ENCODE assay signal across 8 mouse cellular contexts in genomic region chr3:103101909-103102308, GRCm38 (mm10). TPM values are rescaled to one million over a fixed set of nuclear protein-coding genes. Genes with fewer than 3 reads are reported as not detected.
A peak's percentile ranks its signal among the peaks of the same experiment; 100 is the strongest.
DNase-seq lines count a peak whose midpoint lies in the region; ATAC-seq and TF ChIP-seq lines count a peak whose summit lies in the region.

No protein-coding gene starts in this region.

- H3K27ac ChIP-seq in kidney, embryonic 16.5 days (ENCODE audit: low read length), result no peak overlapping the region
- H3K27ac ChIP-seq in forebrain, embryonic 13.5 days, result no peak overlapping the region
- H3K27ac ChIP-seq in limb, embryonic 15.5 days, result peak overlapping the region; percentile 85
- no peak overlapping the region for H3K27ac ChIP-seq in neural tube, embryonic 13.5 days (replicated peaks)

- no peaks in the 10 kb centered on the region for H3K36me3 ChIP-seq in kidney, embryonic 16.5 days (ENCODE audit: insufficient read depth, low read length)
- H3K36me3 ChIP-seq in forebrain, embryonic 13.5 days (ENCODE audit: poor library complexity, severe bottlenecking), result no peaks in the 10 kb centered on the region
- H3K36me3 ChIP-seq in limb, embryonic 15.5 days, result no peaks in the 10 kb centered on the region
- no peaks in the 10 kb centered on the region for H3K36me3 ChIP-seq in neural tube, embryonic 13.5 days

- no peaks in the 10 kb centered on the region for H3K9me3 ChIP-seq in kidney, embryonic 16.5 days (ENCODE audit: low read length)
- H3K9me3 ChIP-seq in forebrain, embryonic 13.5 days (replicated peaks), result no peaks in the 10 kb centered on the region
- H3K9me3 ChIP-seq in limb, embryonic 15.5 days, result no peaks in the 10 kb centered on the region
- H3K9me3 ChIP-seq in neural tube, embryonic 13.5 days, result no peaks in the 10 kb centered on the region

- peak overlapping the region; percentile 74 for H3K4me3 ChIP-seq in kidney, embryonic 16.5 days (ENCODE audit: low read length)
- peak overlapping the region; percentile 48 for H3K4me3 ChIP-seq in forebrain, embryonic 13.5 days
- peak overlapping the region; percentile 83 for H3K4me3 ChIP-seq in limb, embryonic 15.5 days
- peak overlapping the region; percentile 60 for H3K4me3 ChIP-seq in neural tube, embryonic 13.5 days

- H3K9ac ChIP-seq in kidney, embryonic 16.5 days (replicated peaks; ENCODE audit: low read length), result peak overlapping the region; percentile 79
- peak overlapping the region; percentile 48 for H3K9ac ChIP-seq in forebrain, embryonic 13.5 days
- peak overlapping the region; percentile 66 for H3K9ac ChIP-seq in limb, embryonic 15.5 days
- H3K9ac ChIP-seq in neural tube, embryonic 13.5 days, result peak overlapping the region; percentile 70

- CTCF ChIA-PET in Patski (lab: Charles Lee), result interaction anchor here (1.5 to 2.8 kb wide), 6 partner anchors 10 to 52 kb away, joined by 3 to 11 read pairs (median 6); no protein-coding TSS in a partner anchor

- peak; percentile 44; the same call in 1 of the 2 replicates for ATAC-seq in kidney, embryonic 16.5 days (ENCODE audit: low FRiP score, low TSS enrichment)
- peak; percentile 18 for ATAC-seq in Patski
- ATAC-seq in forebrain, embryonic 13.5 days, result peak; percentile 29
- ATAC-seq in limb, embryonic 15.5 days (ENCODE audit: insufficient number of reproducible peaks, low FRiP score, low TSS enrichment, low read depth), result peak; percentile 32; the same call in 1 of the 2 replicates
- ATAC-seq in neural tube, embryonic 13.5 days (ENCODE audit: low read depth), result peak; percentile 38
- ATAC-seq in cerebellum, adult (ENCODE audit: insufficient number of reproducible peaks, low FRiP score, low TSS enrichment), result no peak

- in situ Hi-C loops in Patski (cut with MboI; ENCODE audit: low pct_unique_long_range_greater_than_20kb), result no loop called here

- no peak for DNase-seq in kidney, adult 11 months
- DNase-seq in Patski (ENCODE audit: low read depth, low spot score), result no peak
- DNase-seq in adrenal gland, adult 8-10 months, result no peak

- H3K27me3 ChIP-seq in kidney, embryonic 16.5 days (ENCODE audit: insufficient read depth, low read length), result peaks cover 2% of the 10 kb centered on the region; the same call in 1 of the 2 replicates
- H3K27me3 ChIP-seq in Patski, result no peaks in the 10 kb centered on the region
- peaks cover 31% of the 10 kb centered on the region for H3K27me3 ChIP-seq in forebrain, embryonic 13.5 days
- H3K27me3 ChIP-seq in limb, embryonic 15.5 days, result no peaks in the 10 kb centered on the region
- peaks cover 53% of the 10 kb centered on the region for H3K27me3 ChIP-seq in neural tube, embryonic 13.5 days

- peaks cover 8% of the 10 kb centered on the region for H3K4me1 ChIP-seq in kidney, embryonic 16.5 days (ENCODE audit: insufficient read depth, low read length)
- H3K4me1 ChIP-seq in forebrain, embryonic 13.5 days, result peaks cover 13% of the 10 kb centered on the region
- peaks cover 7% of the 10 kb centered on the region for H3K4me1 ChIP-seq in limb, embryonic 15.5 days
- peaks cover 17% of the 10 kb centered on the region for H3K4me1 ChIP-seq in neural tube, embryonic 13.5 days (replicated peaks)

- WGBS in kidney, embryonic 16.5 days, result under 1% methylated on average over 14 of the region's 14 CpGs
- 4% methylated on average over 14 of the region's 14 CpGs for WGBS in forebrain, embryonic 13.5 days
- WGBS in limb, embryonic 15.5 days, result 2% methylated on average over 14 of the region's 14 CpGs
- WGBS in neural tube, embryonic 13.5 days, result 3% methylated on average over 14 of the region's 14 CpGs

- POLR2A ChIA-PET in Patski (lab: Charles Lee), result no interaction called here

- TF ChIP-seq CTCF in Patski (IDR thresholded peaks at IDR 0.05), result no peak

- peak overlapping the region; percentile 96 for H3K4me2 ChIP-seq in kidney, embryonic 16.5 days (replicated peaks; ENCODE audit: low read depth, low read length)
- H3K4me2 ChIP-seq in forebrain, embryonic 13.5 days, result peak overlapping the region; percentile 71
- H3K4me2 ChIP-seq in limb, embryonic 15.5 days, result peak overlapping the region; percentile 81
- peak overlapping the region; percentile 93 for H3K4me2 ChIP-seq in neural tube, embryonic 13.5 days

RNA-seq across cellular contexts. Expression of gene Dennd2c, which starts 0.5 kb away (rescaled TPM):
- 3.7 and 4.0 TPM in 2 replicates for polyA plus RNA-seq in kidney, embryonic 16.5 days (2015; fragmentation: Nextera tagmentation; extraction: Ambion mirVana)
- polyA plus RNA-seq in Patski (2021), result 1.7 TPM
- polyA plus RNA-seq in forebrain, embryonic 13.5 days (2015; fragmentation: Nextera tagmentation; extraction: Ambion mirVana), result 0.75 and 1.3 TPM in 2 replicates
- 16.3 and 16.7 TPM in 2 replicates for polyA plus RNA-seq in limb, embryonic 15.5 days (2015; fragmentation: Nextera tagmentation; extraction: Ambion mirVana)
- polyA plus RNA-seq in neural tube, embryonic 13.5 days (2015; fragmentation: Nextera tagmentation; extraction: Ambion mirVana), result 1.7 and 2.6 TPM in 2 replicates
- total RNA-seq in adrenal gland, adult 8-10 months (2022), result 1 to 10 TPM; 1.2 to 2.4 (median 1.9) TPM

RNA-seq across cellular contexts. Expression of gene Ampd1, which starts 28.1 kb away (rescaled TPM):
- 0.35 and 0.69 TPM in 2 replicates for polyA plus RNA-seq in kidney, embryonic 16.5 days (2015; fragmentation: Nextera tagmentation; extraction: Ambion mirVana)
- 0.13 TPM for polyA plus RNA-seq in Patski (2021)
- not detected in 2 replicates for polyA plus RNA-seq in forebrain, embryonic 13.5 days (2015; fragmentation: Nextera tagmentation; extraction: Ambion mirVana)
- 6.2 and 20.5 TPM in 2 replicates for polyA plus RNA-seq in limb, embryonic 15.5 days (2015; fragmentation: Nextera tagmentation; extraction: Ambion mirVana)
- 0.87 TPM in 1 of 2 replicates, not detected in the other for polyA plus RNA-seq in neural tube, embryonic 13.5 days (2015; fragmentation: Nextera tagmentation; extraction: Ambion mirVana)
- total RNA-seq in adrenal gland, adult 8-10 months (2022), result not detected

RNA-seq across cellular contexts. Expression of gene Nras, which starts 43.8 kb away (rescaled TPM):
- 102 and 104 TPM in 2 replicates for polyA plus RNA-seq in kidney, embryonic 16.5 days (2015; fragmentation: Nextera tagmentation; extraction: Ambion mirVana)
- 93.3 TPM for polyA plus RNA-seq in Patski (2021)
- 135 and 142 TPM in 2 replicates for polyA plus RNA-seq in forebrain, embryonic 13.5 days (2015; fragmentation: Nextera tagmentation; extraction: Ambion mirVana)
- polyA plus RNA-seq in limb, embryonic 15.5 days (2015; fragmentation: Nextera tagmentation; extraction: Ambion mirVana), result 98.0 and 98.1 TPM in 2 replicates
- polyA plus RNA-seq in neural tube, embryonic 13.5 days (2015; fragmentation: Nextera tagmentation; extraction: Ambion mirVana), result 103 and 114 TPM in 2 replicates
- 10 to 100 TPM; 56.3 to 58.7 (median 57.5) TPM for total RNA-seq in adrenal gland, adult 8-10 months (2022)
